Mouse (Mus musculus) ES-E14 (cell line): ENCODE results near the gene Pik3c2g.

Experiments used
- CHD2 ChIP-seq: IDR thresholded peaks from 2 replicates; pipeline ENCODE4 v1.6.1; 2014; ENCODE audit warnings: mild to moderate bottlenecking, low read depth, low read length, inconsistent platforms
- HCFC1 ChIP-seq: IDR thresholded peaks from 2 replicates; pipeline ENCODE4 v1.6.1; 2012; ENCODE audit warnings: low read length, inconsistent platforms, borderline replicate concordance; ENCODE audit not compliant: insufficient read depth
- MAFK ChIP-seq: IDR thresholded peaks from 2 replicates; pipeline ENCODE4 v1.6.1; 2014; ENCODE audit warnings: mild to moderate bottlenecking, low read depth, low read length, inconsistent platforms; ENCODE audit not compliant: insufficient read depth
- ZC3H11A ChIP-seq: IDR thresholded peaks from 2 replicates; pipeline ENCODE4 v1.6.1; 2012; ENCODE audit warnings: low read depth, mild to moderate bottlenecking, inconsistent platforms, low read length, borderline replicate concordance
- ZNF384 ChIP-seq: IDR thresholded peaks from 2 replicates; pipeline ENCODE4 v1.6.1; 2012; ENCODE audit warnings: low read depth, low read length, inconsistent platforms

DNA sequence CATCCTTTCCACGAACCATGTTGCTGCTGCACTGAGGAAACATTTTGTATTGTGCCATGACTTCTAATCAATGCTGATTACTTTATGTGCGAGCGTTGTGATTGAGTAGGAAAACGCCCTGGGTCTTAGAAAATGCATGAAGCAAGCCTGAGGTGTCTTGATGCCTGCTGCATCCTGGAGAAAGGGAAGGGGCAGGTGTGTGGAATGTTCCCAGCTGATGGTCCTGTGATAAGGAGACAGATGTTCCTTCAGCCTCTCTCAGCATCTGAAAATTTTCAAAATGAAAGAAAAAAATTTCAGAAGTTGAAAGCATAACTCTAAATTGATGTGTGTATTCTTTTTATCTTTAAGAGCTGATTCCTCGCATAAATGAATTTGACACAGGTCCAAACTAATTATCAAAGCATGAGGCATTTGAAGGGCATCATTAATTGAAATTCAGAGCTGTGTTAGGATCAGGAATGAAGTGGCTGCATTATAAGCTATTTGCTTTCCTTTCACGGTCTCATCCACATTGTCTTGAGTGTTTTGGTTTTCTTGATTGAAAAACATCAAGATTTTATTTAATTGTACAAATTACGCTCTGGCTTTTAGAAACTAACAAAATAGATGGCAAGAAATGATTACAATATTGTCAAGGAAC, 31.4 kb upstream of the Pik3c2g start:
- TF ChIP-seq MAFK = no peak
- TF ChIP-seq ZC3H11A = no peak
- no peak for TF ChIP-seq CHD2
- TF ChIP-seq ZNF384 = no peak
- no peak for TF ChIP-seq HCFC1
